Mouse (Mus musculus): ENCODE results near the gene Gsdme.

The Gsdme gene

GRCm38 (mm10) chr6:50247791-50248190 lies 15.9 kb downstream of the Gsdme start:
- in situ Hi-C loops (cut with MboI, MseI), result no loop called here

GRCm38 (mm10) chr6:50247356-50247755 lies 16.3 kb downstream of the Gsdme start:
- in situ Hi-C loops (cut with MboI, MseI), result no loop called here

- in situ Hi-C loops (cut with MboI, MseI), result no loop called here
Observed at GRCm38 (mm10) chr6:50244967-50245366, 18.7 kb downstream of the Gsdme start.

GRCm38 (mm10) chr6:50244126-50244525 lies 19.5 kb downstream of the Gsdme start:
- in situ Hi-C loops (cut with MboI, MseI), result no loop called here

- in situ Hi-C loops (cut with MboI, MseI), result no loop called here
Observed at GRCm38 (mm10) chr6:50240437-50240836, 23.2 kb downstream of the Gsdme start.

GRCm38 (mm10) chr6:50239902-50240301 lies 23.8 kb downstream of the Gsdme start:
- in situ Hi-C loops (cut with MboI, MseI), result no loop called here

GRCm38 (mm10) chr6:50237963-50238362 lies 25.7 kb downstream of the Gsdme start:
- in situ Hi-C loops (cut with MboI, MseI), result no loop called here

GRCm38 (mm10) chr6:50232984-50233383 lies 30.7 kb downstream of the Gsdme start:
- in situ Hi-C loops (cut with MboI, MseI), result no loop called here

GRCm38 (mm10) chr6:50231288-50231687 lies 32.4 kb downstream of the Gsdme start:
- in situ Hi-C loops (cut with MboI, MseI), result no loop called here

- in situ Hi-C loops (cut with MboI, MseI), result no loop called here
Observed at GRCm38 (mm10) chr6:50228180-50228579, 35.5 kb downstream of the Gsdme start.

- in situ Hi-C loops (cut with MboI, MseI), result no loop called here
Observed at GRCm38 (mm10) chr6:50225232-50225631, 38.4 kb downstream of the Gsdme start.

GRCm38 (mm10) chr6:50223606-50224005 lies 40.1 kb downstream of the Gsdme start:
- in situ Hi-C loops (cut with MboI, MseI), result no loop called here

- in situ Hi-C loops (cut with MboI, MseI), result no loop called here
Observed at GRCm38 (mm10) chr6:50222986-50223385, 40.7 kb downstream of the Gsdme start.

- in situ Hi-C loops (cut with MboI, MseI), result no loop called here
Observed at GRCm38 (mm10) chr6:50222351-50222750, 41.3 kb downstream of the Gsdme start.

- in situ Hi-C loops (cut with MboI, MseI), result no loop called here
Observed at GRCm38 (mm10) chr6:50220863-50221262, 42.8 kb downstream of the Gsdme start.

GRCm38 (mm10) chr6:50219066-50219465 lies 44.6 kb downstream of the Gsdme start:
- in situ Hi-C loops (cut with MboI, MseI), result no loop called here

- in situ Hi-C loops (cut with MboI, MseI), result no loop called here
Observed at GRCm38 (mm10) chr6:50218628-50219027, 45.0 kb downstream of the Gsdme start.

- in situ Hi-C loops (cut with MboI, MseI), result no loop called here
Observed at GRCm38 (mm10) chr6:50215986-50216385, 47.7 kb downstream of the Gsdme start.

GRCm38 (mm10) chr6:50215373-50215745 lies 48.3 kb downstream of the Gsdme start:
- in situ Hi-C loops (cut with MboI, MseI), result no loop called here

GRCm38 (mm10) chr6:50214711-50215372 lies 48.8 kb downstream of the Gsdme start:
- in situ Hi-C loops (cut with MboI, MseI), result no loop called here

GRCm38 (mm10) chr6:50205093-50205492 lies 58.6 kb downstream of the Gsdme start:
- in situ Hi-C loops (cut with MboI, MseI), result no loop called here

- in situ Hi-C loops (cut with MboI, MseI), result no loop called here
Observed at GRCm38 (mm10) chr6:50204356-50204755, 59.3 kb downstream of the Gsdme start.

- in situ Hi-C loops (cut with MboI, MseI), result no loop called here
Observed at GRCm38 (mm10) chr6:50193851-50194250, 69.8 kb downstream of the Gsdme start.

GRCm38 (mm10) chr6:50192822-50193221 lies 70.8 kb downstream of the Gsdme start:
- in situ Hi-C loops (cut with MboI, MseI), result no loop called here

Measured in T-helper 17 cell (primary cell).